Mouse (Mus musculus): ENCODE measurements around the gene Ubr2. TPM values are rescaled to one million over a fixed set of nuclear protein-coding genes. Genes with fewer than 3 reads are reported as not detected.

The Ubr2 gene
- polyA plus RNA-seq, 1 experiment from 2014 or later: 23.7 TPM

DNA sequence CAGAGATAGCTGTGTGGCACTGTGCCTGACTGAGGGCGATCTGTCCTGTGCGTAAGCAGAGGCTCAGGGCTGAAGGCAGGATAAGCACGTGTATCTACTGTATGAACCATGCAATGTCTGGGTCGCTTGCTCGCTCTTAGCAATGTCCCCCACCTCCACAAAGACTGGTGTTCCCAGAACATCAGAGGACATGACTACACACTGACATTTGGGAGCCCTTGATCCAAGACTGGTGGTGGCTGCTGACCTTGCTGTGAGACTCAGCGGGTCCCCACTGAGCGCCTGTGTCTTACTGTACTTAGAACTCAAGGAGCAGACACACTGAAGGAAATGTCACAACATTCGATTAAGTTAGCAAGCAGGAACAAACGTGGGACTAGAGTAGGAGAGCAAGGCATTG lies 64.1 kb downstream of the Ubr2 start:
- Histone ChIP-seq H3K36me3 (peaks cover 80% of the 10 kb centered on the region), H3K9me3 (replicated peaks) (no peaks in the 10 kb centered on the region), H3K4me2 (replicated peaks) (no peak overlapping the region), H3K4me3 (no peak overlapping the region), H3K4me1 (no peaks in the 10 kb centered on the region), H3K9ac (no peak overlapping the region), H3K27ac (no peak overlapping the region), H3K27me3 (no peaks in the 10 kb centered on the region)
- ATAC-seq (ENCODE audit: low FRiP score): no peak
- WGBS: 95% methylated on average over 9 of the region's 9 CpGs

GRCm38 (mm10) chr17:46942421-46942820 lies 67.9 kb downstream of the Ubr2 start:
- Histone ChIP-seq H3K4me1 (no peaks in the 10 kb centered on the region), H3K4me2 (replicated peaks) (no peak overlapping the region), H3K4me3 (no peak overlapping the region), H3K27me3 (no peaks in the 10 kb centered on the region), H3K9me3 (replicated peaks) (no peaks in the 10 kb centered on the region), H3K27ac (no peak overlapping the region), H3K36me3 (peaks cover 96% of the 10 kb centered on the region), H3K9ac (no peak overlapping the region)
- 97% methylated on average over 9 of the region's 9 CpGs for WGBS
- no peak for ATAC-seq (ENCODE audit: low FRiP score)

- 95% methylated on average over 8 of the region's 8 CpGs for WGBS
- no peak for ATAC-seq (ENCODE audit: low FRiP score)
- Histone ChIP-seq H3K27ac (no peak overlapping the region), H3K4me3 (no peak overlapping the region), H3K9ac (no peak overlapping the region), H3K36me3 (peaks cover 97% of the 10 kb centered on the region), H3K4me1 (no peaks in the 10 kb centered on the region), H3K9me3 (replicated peaks) (no peaks in the 10 kb centered on the region), H3K27me3 (no peaks in the 10 kb centered on the region), H3K4me2 (replicated peaks) (no peak overlapping the region)
Observed at GRCm38 (mm10) chr17:46940461-46940860, 69.9 kb downstream of the Ubr2 start.

- Histone ChIP-seq H3K9me3 (replicated peaks) (no peaks in the 10 kb centered on the region), H3K36me3 (peaks cover 97% of the 10 kb centered on the region), H3K9ac (no peak overlapping the region), H3K4me1 (no peaks in the 10 kb centered on the region), H3K4me3 (no peak overlapping the region), H3K27me3 (no peaks in the 10 kb centered on the region), H3K4me2 (replicated peaks) (no peak overlapping the region), H3K27ac (no peak overlapping the region)
- no peak for ATAC-seq (ENCODE audit: low FRiP score)
- 84% methylated on average over 19 of the region's 19 CpGs for WGBS
Observed at GRCm38 (mm10) chr17:46933557-46934348, 76.6 kb downstream of the Ubr2 start.

DNA sequence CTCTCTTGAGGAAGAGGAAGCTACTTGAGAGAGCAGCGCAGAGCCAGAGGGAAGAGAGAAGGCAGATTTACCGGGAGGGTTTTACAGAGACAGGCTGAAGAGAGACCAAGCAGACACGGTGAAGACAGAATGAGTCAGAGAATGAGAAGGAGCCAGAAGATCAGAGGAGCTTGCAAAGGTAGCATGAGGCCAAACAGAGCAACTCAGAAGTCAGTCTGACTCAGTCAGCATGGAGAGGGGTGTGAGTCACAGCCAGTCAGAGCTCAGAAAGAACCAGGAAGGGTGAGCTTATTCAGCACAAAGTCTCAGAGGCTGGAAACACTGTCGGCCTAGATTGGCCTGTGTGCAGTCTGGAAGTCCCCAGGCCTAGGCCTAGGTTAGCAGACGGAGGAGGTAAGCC lies 77.4 kb downstream of the Ubr2 start:
- Histone ChIP-seq H3K27me3 (no peaks in the 10 kb centered on the region), H3K4me3 (no peak overlapping the region), H3K9ac (no peak overlapping the region), H3K27ac (no peak overlapping the region), H3K4me2 (replicated peaks) (no peak overlapping the region), H3K4me1 (no peaks in the 10 kb centered on the region), H3K36me3 (peaks cover 94% of the 10 kb centered on the region), H3K9me3 (replicated peaks) (no peaks in the 10 kb centered on the region)
- WGBS: 95% methylated on average over 5 of the region's 5 CpGs
- ATAC-seq (ENCODE audit: low FRiP score): no peak

GRCm38 (mm10) chr17:46929897-46930296 lies 80.5 kb downstream of the Ubr2 start:
- Histone ChIP-seq H3K36me3 (peaks cover 64% of the 10 kb centered on the region), H3K4me2 (replicated peaks) (no peak overlapping the region), H3K9ac (no peak overlapping the region), H3K4me1 (no peaks in the 10 kb centered on the region), H3K27me3 (no peaks in the 10 kb centered on the region), H3K27ac (no peak overlapping the region), H3K9me3 (replicated peaks) (no peaks in the 10 kb centered on the region), H3K4me3 (no peak overlapping the region)
- WGBS: 93% methylated on average over 7 of the region's 7 CpGs
- no peak for ATAC-seq (ENCODE audit: low FRiP score)

GRCm38 (mm10) chr17:46929277-46929676 lies 81.1 kb downstream of the Ubr2 start:
- H3K9ac ChIP-seq: no peak overlapping the region
- no peak overlapping the region for H3K4me2 ChIP-seq (replicated peaks)
- H3K4me3 ChIP-seq: no peak overlapping the region
- no peak for ATAC-seq (ENCODE audit: low FRiP score)
- no peak overlapping the region for H3K27ac ChIP-seq
- H3K9me3 ChIP-seq (replicated peaks): no peaks in the 10 kb centered on the region
- H3K4me1 ChIP-seq: no peaks in the 10 kb centered on the region
- H3K27me3 ChIP-seq: no peaks in the 10 kb centered on the region
- WGBS: 86% methylated on average over 12 of the region's 12 CpGs
- peaks cover 59% of the 10 kb centered on the region for H3K36me3 ChIP-seq

DNA sequence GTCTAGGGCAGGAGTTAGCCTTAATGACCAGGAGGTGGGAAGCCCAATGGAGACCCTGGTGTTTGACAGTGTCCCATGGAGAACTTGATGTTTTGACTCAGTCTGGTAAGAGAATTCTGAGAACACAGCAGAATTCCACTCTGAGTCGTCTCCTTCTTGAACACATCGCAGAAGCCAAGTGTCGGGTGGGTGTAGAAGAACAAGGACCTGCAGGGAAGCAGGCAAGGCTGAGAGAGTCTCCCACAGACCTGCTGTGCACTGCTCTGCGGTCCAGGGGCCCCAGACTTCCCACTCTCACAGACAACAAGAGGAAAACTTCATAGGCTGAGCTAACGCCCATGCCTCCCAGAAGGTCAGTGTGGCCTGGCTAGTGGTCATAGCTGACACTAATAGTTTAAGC lies 82.6 kb downstream of the Ubr2 start:
- 92% methylated on average over 5 of the region's 5 CpGs for WGBS
- peaks cover 45% of the 10 kb centered on the region for H3K36me3 ChIP-seq

GRCm38 (mm10) chr17:46926941-46927340 lies 83.4 kb downstream of the Ubr2 start:
- Histone ChIP-seq H3K9me3 (replicated peaks) (no peaks in the 10 kb centered on the region), H3K4me2 (replicated peaks) (no peak overlapping the region)
- no peak for ATAC-seq (ENCODE audit: low FRiP score)

More for the DNA sequence above, 82.6 kb downstream of the Ubr2 start:
- Histone ChIP-seq H3K9me3 (replicated peaks) (no peaks in the 10 kb centered on the region), H3K4me1 (no peaks in the 10 kb centered on the region), H3K4me3 (no peak overlapping the region), H3K9ac (no peak overlapping the region), H3K27ac (no peak overlapping the region), H3K4me2 (replicated peaks) (no peak overlapping the region), H3K27me3 (no peaks in the 10 kb centered on the region)
- no peak for ATAC-seq (ENCODE audit: low FRiP score)

DNA sequence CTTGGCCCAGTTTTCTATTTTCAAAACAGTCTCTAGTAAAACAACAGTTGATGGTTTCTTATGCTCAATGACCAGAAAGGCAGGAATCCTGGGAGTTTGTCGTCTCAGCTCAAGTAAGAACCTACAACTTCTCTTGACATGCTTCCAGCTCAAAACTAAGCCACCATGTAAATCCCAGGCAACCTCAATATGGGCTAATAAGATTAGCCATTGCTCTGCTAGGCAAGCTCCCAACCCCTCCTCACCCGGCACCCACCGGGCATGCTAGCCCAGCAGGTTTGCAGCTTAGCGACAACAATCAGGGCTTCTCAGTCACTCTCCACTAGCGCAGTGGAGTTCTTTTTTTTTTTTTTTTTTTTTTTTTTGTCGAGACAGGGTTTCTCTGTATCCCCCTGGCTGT lies 84.2 kb downstream of the Ubr2 start:
- H3K9ac ChIP-seq: no peak overlapping the region
- no peak overlapping the region for H3K4me3 ChIP-seq
- H3K27ac ChIP-seq: no peak overlapping the region
- no peak for ATAC-seq (ENCODE audit: low FRiP score)
- H3K36me3 ChIP-seq: peaks cover 29% of the 10 kb centered on the region
- no peaks in the 10 kb centered on the region for H3K9me3 ChIP-seq (replicated peaks)
- no peaks in the 10 kb centered on the region for H3K27me3 ChIP-seq
- 66% methylated on average over 6 of the region's 6 CpGs for WGBS
- no peaks in the 10 kb centered on the region for H3K4me1 ChIP-seq
- no peak overlapping the region for H3K4me2 ChIP-seq (replicated peaks)

More at GRCm38 (mm10) chr17:46926941-46927340, 83.4 kb downstream of the Ubr2 start:
- no peaks in the 10 kb centered on the region for H3K4me1 ChIP-seq
- 70% methylated on average over 3 of the region's 3 CpGs for WGBS
- H3K4me3 ChIP-seq: no peak overlapping the region
- peaks cover 37% of the 10 kb centered on the region for H3K36me3 ChIP-seq
- H3K27ac ChIP-seq: no peak overlapping the region
- no peaks in the 10 kb centered on the region for H3K27me3 ChIP-seq
- H3K9ac ChIP-seq: no peak overlapping the region

- no peak overlapping the region for H3K4me3 ChIP-seq
- WGBS: 68% methylated on average over 6 of the region's 6 CpGs
Observed at GRCm38 (mm10) chr17:46920855-46921254, 89.5 kb downstream of the Ubr2 start.

GRCm38 (mm10) chr17:46918951-46919350 lies 91.4 kb downstream of the Ubr2 start:
- Histone ChIP-seq H3K27ac (no peak overlapping the region), H3K4me3 (no peak overlapping the region), H3K4me2 (replicated peaks) (no peak overlapping the region), H3K36me3 (no peaks in the 10 kb centered on the region), H3K9ac (no peak overlapping the region; the same call in 1 of the 2 replicates), H3K27me3 (no peaks in the 10 kb centered on the region), H3K4me1 (0 out of 2 replicates have a peak, but pooled peaks cover 10% of the 10 kb centered on the region), H3K9me3 (replicated peaks) (no peaks in the 10 kb centered on the region)
- no peak for ATAC-seq (ENCODE audit: low FRiP score)
- 51% methylated on average over 4 of the region's 4 CpGs for WGBS

More at GRCm38 (mm10) chr17:46920855-46921254, 89.5 kb downstream of the Ubr2 start:
- no peaks in the 10 kb centered on the region for H3K27me3 ChIP-seq
- H3K27ac ChIP-seq: no peak overlapping the region
- H3K9me3 ChIP-seq (replicated peaks): no peaks in the 10 kb centered on the region
- H3K9ac ChIP-seq: no peak overlapping the region
- ATAC-seq (ENCODE audit: low FRiP score): no peak
- 0 out of 2 replicates have a peak, but pooled peaks cover 10% of the 10 kb centered on the region for H3K4me1 ChIP-seq
- no peak overlapping the region for H3K4me2 ChIP-seq (replicated peaks)
- no peaks in the 10 kb centered on the region for H3K36me3 ChIP-seq

GRCm38 (mm10) chr17:46915129-46915528 lies 95.2 kb downstream of the Ubr2 start:
- WGBS: 64% methylated on average over 3 of the region's 3 CpGs

More at GRCm38 (mm10) chr17:46915129-46915528, 95.2 kb downstream of the Ubr2 start:
- Histone ChIP-seq H3K4me1 (peaks cover 16% of the 10 kb centered on the region; the same call in 1 of the 2 replicates), H3K36me3 (no peaks in the 10 kb centered on the region), H3K4me3 (no peak overlapping the region), H3K27me3 (no peaks in the 10 kb centered on the region), H3K27ac (no peak overlapping the region), H3K9ac (no peak overlapping the region), H3K4me2 (replicated peaks) (no peak overlapping the region), H3K9me3 (replicated peaks) (no peaks in the 10 kb centered on the region)
- no peak for ATAC-seq (ENCODE audit: low FRiP score)
